Mouse (Mus musculus): ENCODE results near the gene Chaf1a.
A peak's percentile ranks its signal among the peaks of the same experiment; 100 is the strongest.

DNA sequence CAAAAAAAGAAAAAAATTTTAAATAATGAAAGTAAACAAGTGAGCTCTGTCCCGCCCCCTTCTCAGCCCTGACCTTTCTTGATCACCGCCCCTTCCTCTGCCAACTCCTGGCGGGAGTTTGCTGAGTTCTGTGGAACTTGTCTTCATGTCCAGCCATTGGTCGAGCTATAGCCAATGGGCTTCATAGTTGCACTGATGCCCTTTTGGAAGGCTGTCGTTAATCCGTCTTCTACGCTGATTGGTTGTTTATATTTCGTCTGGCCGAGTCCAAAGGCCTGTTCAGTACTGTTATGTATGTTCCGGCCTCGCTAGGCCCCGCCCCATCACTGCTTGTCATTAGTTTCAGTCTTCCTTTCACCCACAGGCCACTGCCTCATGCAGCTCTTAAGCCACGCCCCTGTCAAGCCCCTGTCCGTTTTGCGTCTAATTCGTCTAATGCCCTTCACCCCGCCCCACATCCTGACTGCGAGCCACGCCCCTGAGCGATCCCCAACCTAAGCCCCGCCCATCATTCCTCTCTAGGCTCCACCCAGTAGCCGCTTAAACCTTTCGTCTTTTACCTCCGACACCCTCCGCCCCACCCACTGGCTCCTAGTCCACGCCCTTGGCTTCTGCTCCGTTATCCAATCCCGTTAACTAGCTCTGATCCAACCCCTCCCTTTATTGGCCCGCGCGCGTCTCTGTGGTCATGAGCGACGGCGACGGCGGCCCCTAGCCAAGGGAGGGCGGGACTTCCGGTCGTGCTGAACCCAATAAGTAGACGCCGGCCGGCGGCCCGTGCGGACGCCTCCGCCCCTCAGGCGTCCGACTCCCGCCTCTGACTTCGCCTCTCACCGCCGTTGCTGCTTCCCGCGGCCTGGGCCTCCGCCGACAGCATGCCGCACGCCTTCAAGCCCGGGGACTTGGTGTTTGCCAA, 38.9 kb downstream of the Chaf1a start, which contains the start of gene Hdgfl2:
- peak; percentile 54 for TF ChIP-seq MAX (IDR thresholded peaks at IDR 0.05; ENCODE audit: low read length)
- TF ChIP-seq CTCF (IDR thresholded peaks at IDR 0.05 in 2 of 3, conservative IDR thresholded peaks at IDR 0.05 in 1 of 3; ENCODE audit: control insufficient read depth in 1 of 3, insufficient read depth in 1 of 3, low read depth in 2 of 3, low read length in 3 of 3, poor library complexity in 1 of 3, severe bottlenecking in 1 of 3): no peak
- TF ChIP-seq MEF2A (IDR thresholded peaks at IDR 0.05; ENCODE audit: extremely low read depth, insufficient replicate concordance, low read depth, low read length, poor library complexity, severe bottlenecking): no peak
- no peak for TF ChIP-seq GATA1 (IDR thresholded peaks at IDR 0.05; ENCODE audit: low read depth, low read length)

All from MEL (cell line).